Mouse (Mus musculus) liver, embryonic 15.5 days (tissue): ENCODE results near the gene Stab2. TPM values are rescaled to one million over a fixed set of nuclear protein-coding genes. Genes with fewer than 3 reads are reported as not detected.
A peak's percentile ranks its signal among the peaks of the same experiment; 100 is the strongest.

Source experiments
- ATAC-seq: fragments of 200-750 bp; cut with Nextera tagmentation; 2 replicates; pipeline ENCODE4 v1.8.0; 2017; ENCODE audit warnings: moderate number of reproducible peaks, mild to moderate bottlenecking, moderate library complexity; ENCODE audit not compliant: insufficient read depth
- H3K27ac ChIP-seq: fragments of 300-500 bp; sonication (generic); replicated peaks from 2 replicates; pipeline ENCODE4 v1.5.1; 2015; ENCODE audit warnings: mild to moderate bottlenecking, inconsistent platforms
- H3K27me3 ChIP-seq: fragments of 300-500 bp; sonication (generic); 2 replicates; pipeline ENCODE4 v1.6.1; 2015; ENCODE audit warnings: mild to moderate bottlenecking, inconsistent platforms
- H3K36me3 ChIP-seq: fragments of 300-500 bp; sonication (generic); replicated peaks from 2 replicates; pipeline ENCODE4 v1.6.1; 2015; ENCODE audit warnings: moderate library complexity, mild to moderate bottlenecking, inconsistent platforms
- H3K4me1 ChIP-seq: fragments of 300-500 bp; sonication (generic); replicated peaks from 2 replicates; pipeline ENCODE4 v1.6.1; 2015; ENCODE audit warnings: inconsistent platforms
- H3K4me2 ChIP-seq: fragments of 300-500 bp; sonication (generic); 2 replicates; pipeline ENCODE4 v1.6.1; 2015; ENCODE audit warnings: moderate library complexity, mild to moderate bottlenecking, inconsistent platforms
- H3K4me3 ChIP-seq: fragments of 300-500 bp; sonication (generic); replicated peaks from 2 replicates; pipeline ENCODE4 v1.5.1; 2015; ENCODE audit warnings: mild to moderate bottlenecking, inconsistent platforms
- H3K9ac ChIP-seq: fragments of 300-500 bp; sonication (generic); 2 replicates; pipeline ENCODE4 v1.6.1; 2015; ENCODE audit warnings: moderate library complexity, mild to moderate bottlenecking, inconsistent platforms
- H3K9me3 ChIP-seq: fragments of 300-500 bp; sonication (generic); replicated peaks from 2 replicates; pipeline ENCODE4 v1.6.1; 2016; ENCODE audit warnings: inconsistent platforms
- WGBS: fragments of 180-500 bp; shearing (Covaris S2); methylation state at CpG from one replicate; pipeline ENCODE4 v1.1.7; 2015; ENCODE audit warnings: mixed read lengths; ENCODE audit not compliant: insufficient replicate concordance; 5-methylcytosine and 5-hydroxymethylcytosine counted together
- polyA plus RNA-seq: library from polyadenylated mRNA; unstranded; fragments of >200 nt; fragmentation: Nextera tagmentation; extraction: Ambion mirVana; gene quantifications from 2 replicates; pipeline ENCODE4 v1.2.1, GENCODE M21; 2015

Stab2 gene
- polyA plus RNA-seq: 19.5 and 21.8 TPM in 2 replicates

DNA sequence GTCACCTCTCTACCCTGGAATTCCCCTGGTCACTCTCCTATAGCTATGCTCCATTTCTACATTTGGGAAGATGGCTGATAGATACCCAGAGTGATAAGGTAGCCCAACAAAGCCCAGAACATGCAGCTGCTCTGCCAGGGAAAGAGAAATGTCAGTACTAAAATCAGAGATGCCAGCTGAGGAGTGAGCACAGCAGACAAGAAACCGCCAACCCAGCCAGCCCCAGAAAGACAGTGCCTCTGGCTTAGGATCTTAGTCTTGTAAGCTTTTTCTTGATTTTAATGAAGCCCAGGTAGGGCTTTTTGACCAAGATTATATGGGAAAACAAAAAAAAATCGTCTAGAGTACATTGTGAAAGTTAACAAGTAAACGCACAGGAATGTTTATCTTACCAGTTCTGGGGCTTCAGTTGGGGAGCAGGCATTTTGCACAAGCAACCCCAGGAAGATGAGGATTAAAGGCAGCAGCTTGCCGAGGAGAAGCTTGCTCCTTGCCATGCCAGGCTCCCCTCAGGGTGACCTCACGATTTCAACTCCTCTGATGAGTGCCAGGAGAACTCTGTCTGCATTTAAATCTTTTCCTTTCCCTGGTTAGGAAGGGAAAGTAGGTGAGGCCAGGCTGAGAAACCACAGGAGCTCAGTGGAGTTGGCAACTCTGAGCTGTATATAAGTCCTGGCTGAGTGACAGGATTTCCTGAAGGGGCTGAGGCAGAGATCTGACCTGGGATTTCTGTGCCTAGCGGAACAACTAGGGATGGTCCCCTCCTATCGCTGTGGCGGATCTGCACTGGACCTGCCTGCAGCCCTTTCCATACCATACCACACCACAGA lies at the start of gene Stab2:
Gene Stab2 (minus strand): TSS at position 641 of the 830 bp plus-strand sequence.
- Histone ChIP-seq H3K36me3 (no peaks in the 10 kb centered on the region), H3K9ac (no peak within 1 kb of the TSS), H3K9me3 (no peaks in the 10 kb centered on the region), H3K4me2 (no peak within 1 kb of the TSS), H3K27ac (no peak within 1 kb of the TSS), H3K4me3 (no peak within 1 kb of the TSS), H3K27me3 (no peaks in the 10 kb centered on the region), H3K4me1 (no peaks in the 10 kb centered on the region)
- WGBS: 35% methylated on average over 8 of the region's 8 CpGs
- no peak for ATAC-seq

DNA sequence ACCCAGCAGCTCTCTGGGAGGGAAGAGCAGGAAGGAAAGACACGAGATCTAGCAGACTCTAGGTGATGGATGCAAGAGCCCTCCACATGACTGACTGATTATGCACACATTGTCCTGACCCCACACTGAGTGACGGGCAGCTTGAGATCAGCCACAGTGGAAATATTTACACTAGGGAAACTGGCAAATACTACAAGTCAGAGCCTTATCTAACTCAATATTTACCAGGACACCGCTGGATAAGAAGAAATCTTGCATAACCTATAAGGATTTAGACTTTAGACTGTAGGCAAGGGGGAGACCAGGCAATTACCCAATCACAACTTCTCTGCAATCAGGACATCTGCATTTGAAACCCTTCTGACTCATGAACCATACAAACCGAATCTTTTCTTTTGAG lies 43.9 kb upstream of the Stab2 start:
- H3K36me3 ChIP-seq: no peaks in the 10 kb centered on the region
- peak; percentile 92 for ATAC-seq
- H3K4me2 ChIP-seq: no peak overlapping the region
- 39% methylated on average over 4 of the region's 4 CpGs for WGBS
- no peaks in the 10 kb centered on the region for H3K9me3 ChIP-seq
- H3K4me3 ChIP-seq: no peak overlapping the region
- H3K9ac ChIP-seq: no peak overlapping the region
- no peaks in the 10 kb centered on the region for H3K4me1 ChIP-seq
- H3K27me3 ChIP-seq: no peaks in the 10 kb centered on the region
- no peak overlapping the region for H3K27ac ChIP-seq

DNA sequence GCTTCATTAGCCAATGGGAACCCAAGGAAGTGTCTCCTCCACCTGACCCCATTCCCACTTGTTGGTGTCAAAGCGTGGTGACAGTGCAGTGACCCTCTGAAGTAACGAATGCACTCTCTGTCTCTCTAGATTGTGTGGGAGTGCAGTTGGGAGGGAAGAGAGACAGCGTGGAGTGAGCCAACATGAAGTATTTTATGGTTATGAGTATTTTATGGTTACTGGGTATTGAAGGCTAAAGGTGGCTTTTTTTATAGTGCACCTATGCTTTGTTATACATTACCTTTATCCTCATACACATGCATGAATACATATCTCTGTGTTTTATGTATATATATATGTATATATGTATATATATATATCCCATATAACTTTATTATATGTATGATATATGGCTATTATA lies 41.4 kb upstream of the Stab2 start:
- Histone ChIP-seq H3K4me2 (no peak overlapping the region), H3K4me3 (no peak overlapping the region), H3K27me3 (no peaks in the 10 kb centered on the region), H3K9me3 (no peaks in the 10 kb centered on the region), H3K36me3 (no peaks in the 10 kb centered on the region), H3K4me1 (no peaks in the 10 kb centered on the region), H3K27ac (no peak overlapping the region), H3K9ac (no peak overlapping the region)
- 49% methylated on average over 3 of the region's 3 CpGs for WGBS
- ATAC-seq: no peak

DNA sequence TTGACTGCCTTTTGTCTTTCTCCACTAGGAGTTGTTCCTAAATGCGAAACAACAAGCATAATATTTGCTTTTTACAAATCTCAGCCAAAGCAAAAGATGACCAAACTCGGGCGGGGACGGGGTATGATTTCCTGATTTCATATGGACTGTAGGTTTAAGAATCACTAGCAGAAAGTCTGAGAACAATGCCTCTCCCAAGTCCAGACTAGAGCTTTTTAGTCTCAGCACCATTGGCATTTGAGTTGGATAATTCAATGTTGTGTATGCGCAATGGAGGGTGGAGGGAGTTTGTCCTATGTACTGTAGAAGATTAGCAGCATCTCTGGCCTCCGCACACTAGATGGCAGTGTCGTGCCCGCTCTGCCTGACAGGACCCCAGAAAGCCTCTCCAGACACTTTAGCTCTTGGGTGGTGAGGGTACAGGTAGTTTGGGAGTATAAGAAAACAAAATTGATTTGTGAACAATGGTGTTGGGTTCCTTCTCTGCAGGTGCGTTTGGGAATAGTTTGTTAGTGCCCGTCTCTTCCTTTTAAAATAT lies 39.2 kb upstream of the Stab2 start:
- ATAC-seq: no peak
- WGBS: 73% methylated on average over 10 of the region's 10 CpGs
- H3K9me3 ChIP-seq: no peaks in the 10 kb centered on the region
- H3K27ac ChIP-seq: no peak overlapping the region
- H3K36me3 ChIP-seq: no peaks in the 10 kb centered on the region
- no peaks in the 10 kb centered on the region for H3K27me3 ChIP-seq
- no peak overlapping the region for H3K4me3 ChIP-seq
- no peak overlapping the region for H3K9ac ChIP-seq
- H3K4me1 ChIP-seq: no peaks in the 10 kb centered on the region
- no peak overlapping the region for H3K4me2 ChIP-seq

DNA sequence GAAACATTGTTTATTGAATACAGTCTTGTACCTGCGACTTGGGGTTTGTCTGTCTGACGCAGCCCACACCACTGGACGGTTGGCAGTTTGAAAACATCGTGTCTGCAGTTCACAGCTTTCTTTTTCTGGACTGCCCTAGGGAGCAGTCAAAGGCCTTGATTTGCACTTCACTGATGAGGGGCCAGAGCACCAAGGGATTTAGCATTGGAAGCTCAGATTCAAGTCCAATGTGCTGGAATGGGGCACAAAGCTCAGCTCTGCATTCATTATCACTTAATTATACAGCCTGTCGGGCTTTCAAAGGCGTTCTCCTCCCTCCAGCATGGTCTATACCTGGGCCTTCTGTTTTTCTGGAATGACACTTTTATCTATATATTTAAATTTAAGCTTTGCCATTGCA lies 38.6 kb upstream of the Stab2 start:
- H3K9me3 ChIP-seq: no peaks in the 10 kb centered on the region
- no peaks in the 10 kb centered on the region for H3K27me3 ChIP-seq
- no peak overlapping the region for H3K4me3 ChIP-seq
- H3K27ac ChIP-seq: no peak overlapping the region
- no peak overlapping the region for H3K9ac ChIP-seq
- WGBS: 39% methylated on average over 6 of the region's 6 CpGs
- ATAC-seq: no peak
- no peaks in the 10 kb centered on the region for H3K4me1 ChIP-seq
- H3K4me2 ChIP-seq: no peak overlapping the region
- H3K36me3 ChIP-seq: no peaks in the 10 kb centered on the region

DNA sequence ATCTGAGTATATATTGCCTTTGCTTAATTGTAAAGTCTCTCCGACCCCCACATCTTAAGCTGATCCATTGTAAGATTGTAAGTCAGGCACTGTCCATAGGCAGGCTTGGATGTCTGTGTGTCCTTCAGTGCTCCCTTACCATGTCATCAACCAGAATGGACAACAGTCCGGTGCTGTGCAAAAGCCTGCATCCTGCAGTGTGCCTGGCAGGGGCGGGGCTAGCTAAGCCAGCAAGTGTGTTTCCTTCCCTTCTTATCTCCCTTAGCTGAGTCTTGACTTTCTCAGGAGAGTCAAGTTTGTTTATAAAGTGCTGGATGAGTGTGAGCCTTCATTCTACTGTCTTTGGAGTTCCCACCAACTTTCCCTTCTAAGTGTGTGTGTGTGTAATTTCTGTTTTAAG lies 37.4 kb upstream of the Stab2 start:
- no peaks in the 10 kb centered on the region for H3K4me1 ChIP-seq
- H3K4me3 ChIP-seq: no peak overlapping the region
- H3K36me3 ChIP-seq: no peaks in the 10 kb centered on the region
- no peak for ATAC-seq
- WGBS: 27% methylated on average over 3 of the region's 3 CpGs
- no peaks in the 10 kb centered on the region for H3K27me3 ChIP-seq
- no peaks in the 10 kb centered on the region for H3K9me3 ChIP-seq
- H3K9ac ChIP-seq: no peak overlapping the region
- H3K4me2 ChIP-seq: no peak overlapping the region
- no peak overlapping the region for H3K27ac ChIP-seq

DNA sequence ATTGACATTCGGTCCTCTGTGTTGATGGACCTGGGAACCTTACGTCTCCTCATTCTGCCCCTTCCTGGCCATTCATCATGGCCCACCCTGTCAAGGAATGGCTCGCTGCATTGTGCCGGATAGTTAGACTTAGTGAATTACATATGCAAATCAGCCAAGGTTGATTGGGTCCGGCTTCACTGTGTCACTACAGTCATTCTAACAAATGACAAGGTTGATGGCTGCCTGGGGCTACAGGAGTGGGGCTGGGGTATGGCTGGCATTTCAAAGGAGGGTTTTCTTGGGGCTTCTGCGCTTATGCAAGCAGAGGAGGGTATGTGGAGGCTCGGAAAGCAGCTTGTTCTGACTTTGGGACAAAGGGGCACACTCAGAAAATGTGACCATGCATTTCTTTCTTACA lies 33.4 kb upstream of the Stab2 start:
- H3K4me2 ChIP-seq: no peak overlapping the region
- no peaks in the 10 kb centered on the region for H3K36me3 ChIP-seq
- no peak overlapping the region for H3K9ac ChIP-seq
- H3K4me3 ChIP-seq: no peak overlapping the region
- no peak for ATAC-seq
- no peak overlapping the region for H3K27ac ChIP-seq
- H3K4me1 ChIP-seq: no peaks in the 10 kb centered on the region
- H3K27me3 ChIP-seq: no peaks in the 10 kb centered on the region
- 71% methylated on average over 7 of the region's 7 CpGs for WGBS
- H3K9me3 ChIP-seq: no peaks in the 10 kb centered on the region

DNA sequence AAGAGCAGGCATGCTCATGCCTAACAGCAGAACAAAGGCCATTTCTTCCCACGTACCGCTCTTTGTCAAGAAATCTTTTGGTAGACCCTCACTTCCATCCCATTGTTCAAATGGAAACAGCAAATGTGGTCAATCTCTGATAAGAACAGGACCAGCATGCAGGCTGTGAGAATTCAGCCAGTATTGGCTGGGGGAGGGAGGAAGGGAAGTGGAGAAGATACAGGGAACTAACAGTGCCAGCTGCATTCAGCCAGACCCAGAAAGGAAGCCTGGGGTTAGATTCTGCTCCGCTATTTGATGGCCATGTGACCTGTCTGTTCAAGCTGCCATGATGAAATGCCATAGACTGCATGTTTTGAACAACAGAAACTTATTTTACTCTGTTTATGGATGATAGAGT lies 32.0 kb upstream of the Stab2 start:
- no peak overlapping the region for H3K4me3 ChIP-seq
- no peaks in the 10 kb centered on the region for H3K9me3 ChIP-seq
- 37% methylated on average over 3 of the region's 3 CpGs for WGBS
- H3K27ac ChIP-seq: no peak overlapping the region
- no peak for ATAC-seq
- no peaks in the 10 kb centered on the region for H3K4me1 ChIP-seq
- H3K27me3 ChIP-seq: no peaks in the 10 kb centered on the region
- H3K36me3 ChIP-seq: no peaks in the 10 kb centered on the region
- no peak overlapping the region for H3K9ac ChIP-seq
- no peak overlapping the region for H3K4me2 ChIP-seq

DNA sequence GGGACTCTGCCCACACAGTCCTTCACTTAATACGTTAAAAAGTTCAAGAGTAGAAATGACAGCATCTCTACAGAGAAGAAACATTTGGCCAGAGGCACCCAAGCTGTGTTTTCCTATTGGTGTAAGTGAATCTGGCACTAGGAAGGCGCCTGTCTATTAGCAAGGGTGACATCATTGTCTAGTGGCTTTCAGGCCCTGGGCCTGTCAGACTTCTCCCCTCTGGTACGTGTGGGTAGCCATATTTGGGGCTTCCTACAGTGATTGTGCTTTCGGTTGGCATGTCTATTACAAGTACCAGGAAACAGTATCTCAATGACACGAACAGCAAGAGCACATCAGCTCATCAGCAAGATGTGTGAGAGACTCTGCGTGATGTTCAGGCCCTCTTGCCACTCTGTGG lies 31.5 kb upstream of the Stab2 start:
- no peak overlapping the region for H3K27ac ChIP-seq
- H3K27me3 ChIP-seq: no peaks in the 10 kb centered on the region
- H3K4me2 ChIP-seq: no peak overlapping the region
- H3K36me3 ChIP-seq: no peaks in the 10 kb centered on the region
- ATAC-seq: no peak
- no peaks in the 10 kb centered on the region for H3K4me1 ChIP-seq
- no peak overlapping the region for H3K9ac ChIP-seq
- H3K9me3 ChIP-seq: no peaks in the 10 kb centered on the region
- WGBS: 45% methylated on average over 6 of the region's 6 CpGs
- H3K4me3 ChIP-seq: no peak overlapping the region

DNA sequence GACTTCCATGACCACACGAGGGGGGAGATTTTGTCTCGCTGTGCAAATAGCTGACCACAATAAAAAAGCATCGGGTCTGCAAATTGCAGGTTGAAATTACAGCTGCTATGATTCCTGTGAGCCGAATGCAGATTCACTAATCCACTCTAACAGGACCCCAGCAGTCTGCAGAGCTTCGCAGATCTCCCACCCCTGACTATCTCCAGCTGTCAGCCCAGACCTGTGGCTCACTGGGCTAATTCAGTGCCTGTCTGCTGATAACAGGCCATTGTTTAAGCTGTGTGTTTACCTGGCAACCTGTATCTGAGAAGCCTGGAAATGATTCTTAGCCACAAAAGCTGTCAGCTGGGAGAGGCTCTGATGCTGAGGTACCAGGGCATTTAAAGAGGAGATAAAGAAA lies 29.2 kb upstream of the Stab2 start:
- WGBS: 31% methylated on average over 5 of the region's 5 CpGs
- Histone ChIP-seq H3K27me3 (no peaks in the 10 kb centered on the region), H3K9ac (no peak overlapping the region), H3K4me3 (no peak overlapping the region), H3K4me2 (no peak overlapping the region), H3K27ac (no peak overlapping the region), H3K4me1 (no peaks in the 10 kb centered on the region), H3K9me3 (no peaks in the 10 kb centered on the region), H3K36me3 (no peaks in the 10 kb centered on the region)
- no peak for ATAC-seq

DNA sequence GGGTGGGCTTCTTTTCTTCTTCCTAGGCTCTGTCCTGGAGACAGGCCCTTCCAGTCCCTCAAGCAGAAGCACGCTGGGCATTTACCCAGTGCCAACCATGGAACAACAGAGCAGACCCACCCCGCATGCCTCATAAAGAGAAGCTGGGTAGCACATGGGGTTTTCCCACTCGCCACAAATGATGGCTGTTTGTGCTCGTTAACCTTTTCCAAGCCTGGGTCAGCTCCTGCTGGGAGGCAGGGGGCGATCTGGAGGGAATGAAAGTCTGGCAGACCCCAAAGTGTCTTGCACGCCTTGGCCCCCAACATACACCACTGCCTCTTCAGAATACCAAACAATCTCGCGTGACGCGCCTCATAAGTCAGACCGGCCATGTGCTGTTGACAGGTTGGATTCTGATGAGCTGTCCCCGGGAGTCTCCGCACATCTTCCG lies 28.5 kb upstream of the Stab2 start:
- Histone ChIP-seq H3K9me3 (no peaks in the 10 kb centered on the region), H3K4me3 (no peak overlapping the region), H3K4me2 (no peak overlapping the region), H3K9ac (no peak overlapping the region), H3K4me1 (no peaks in the 10 kb centered on the region), H3K27ac (no peak overlapping the region), H3K27me3 (no peaks in the 10 kb centered on the region), H3K36me3 (no peaks in the 10 kb centered on the region)
- ATAC-seq: no peak
- WGBS: 79% methylated on average over 14 of the region's 14 CpGs

DNA sequence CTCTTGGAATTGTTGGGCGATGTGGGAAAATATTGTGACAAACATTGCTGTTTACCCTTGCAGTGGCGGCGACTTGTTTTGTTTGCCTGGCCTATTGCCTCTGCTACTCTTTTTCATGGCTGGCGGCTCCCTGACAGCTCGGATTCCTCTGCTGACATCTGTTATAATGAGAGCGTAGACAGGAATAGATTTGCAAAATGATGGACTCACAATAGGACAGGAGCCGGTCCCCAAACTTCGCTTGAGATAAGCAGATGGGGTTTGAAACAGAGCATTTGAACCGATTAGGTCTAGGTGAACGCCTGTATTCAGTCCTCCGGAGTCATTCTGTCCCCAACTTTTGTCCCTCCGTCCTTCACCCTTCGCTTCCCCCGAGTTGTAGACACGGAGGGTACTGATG lies 28.0 kb upstream of the Stab2 start:
- no peak for ATAC-seq
- H3K4me2 ChIP-seq: no peak overlapping the region
- no peak overlapping the region for H3K9ac ChIP-seq
- no peak overlapping the region for H3K27ac ChIP-seq
- no peaks in the 10 kb centered on the region for H3K9me3 ChIP-seq
- WGBS: 79% methylated on average over 15 of the region's 15 CpGs
- no peak overlapping the region for H3K4me3 ChIP-seq
- no peaks in the 10 kb centered on the region for H3K4me1 ChIP-seq
- H3K36me3 ChIP-seq: no peaks in the 10 kb centered on the region
- H3K27me3 ChIP-seq: no peaks in the 10 kb centered on the region
